Mouse (Mus musculus) neural tube, embryonic 11.5 days (tissue): ENCODE results near the gene Rpp40. TPM values are rescaled to one million over a fixed set of nuclear protein-coding genes. Genes with fewer than 3 reads are reported as not detected.

Experiments used
- ATAC-seq: fragments of 200-750 bp; cut with Nextera tagmentation; 2 replicates; pipeline ENCODE4 v1.8.0; 2017; ENCODE audit warnings: moderate number of reproducible peaks, mild to moderate bottlenecking, moderate TSS enrichment, moderate library complexity; ENCODE audit not compliant: insufficient read depth, low FRiP score, low TSS enrichment
- DNase-seq: peaks from one replicate; pipeline ENCODE4 v3.0.0-alpha.2; 2015; ENCODE audit warnings: low spot score
- H3K27ac ChIP-seq: fragments of 300-500 bp; sonication (generic); 2 replicates; pipeline ENCODE4 v1.5.1; 2014; ENCODE audit warnings: low read depth, mild to moderate bottlenecking, low read length
- H3K27me3 ChIP-seq: fragments of 300-500 bp; sonication (generic); 2 replicates; pipeline ENCODE4 v1.6.1; 2014; ENCODE audit warnings: mild to moderate bottlenecking, low read length, mixed read lengths; ENCODE audit not compliant: control insufficient read depth, insufficient read depth
- H3K36me3 ChIP-seq: fragments of 300-500 bp; sonication (generic); 2 replicates; pipeline ENCODE4 v1.6.1; 2014; ENCODE audit warnings: mild to moderate bottlenecking, low read length, moderate library complexity, mixed read lengths; ENCODE audit not compliant: control insufficient read depth, insufficient read depth
- H3K4me1 ChIP-seq: fragments of 300-500 bp; sonication (generic); 2 replicates; pipeline ENCODE4 v1.6.1; 2014; ENCODE audit warnings: low read length, mixed read lengths; ENCODE audit not compliant: control insufficient read depth, insufficient read depth
- H3K4me2 ChIP-seq: fragments of 300-500 bp; sonication (generic); 2 replicates; pipeline ENCODE4 v1.6.1; 2014; ENCODE audit warnings: low read depth, mild to moderate bottlenecking, moderate library complexity
- H3K4me3 ChIP-seq: fragments of 300-500 bp; sonication (generic); 2 replicates; pipeline ENCODE4 v1.5.1; 2014; ENCODE audit warnings: low read depth, low read length
- H3K9ac ChIP-seq: fragments of 300-500 bp; sonication (generic); 2 replicates; pipeline ENCODE4 v1.6.1; 2014; ENCODE audit warnings: mild to moderate bottlenecking, low read length
- H3K9me3 ChIP-seq: fragments of 300-500 bp; sonication (generic); 2 replicates; pipeline ENCODE4 v1.6.1; 2016; ENCODE audit warnings: low read length; ENCODE audit not compliant: control insufficient read depth
- WGBS: fragments of 180-500 bp; shearing (Covaris S2); extraction: QIAGEN DNeasy Blood & Tissue Kit; methylation state at CpG from one replicate; pipeline ENCODE4 v1.1.7; 2014; 5-methylcytosine and 5-hydroxymethylcytosine counted together
- polyA plus RNA-seq: library from polyadenylated mRNA; unstranded; fragments of >200 nt; fragmentation: Nextera tagmentation; extraction: Ambion mirVana; gene quantifications from 2 replicates; pipeline ENCODE4 v1.2.1, GENCODE M21; 2014

Gene Rpp40
- polyA plus RNA-seq, 1 experiment from 2014 or later, result 17.7 TPM

- ATAC-seq (no peak), DNase-seq (no peak)
- Histone ChIP-seq H3K27me3 (no peaks in the 10 kb centered on the region), H3K9ac (no peak overlapping the region), H3K4me3 (no peak overlapping the region), H3K36me3 (no peaks in the 10 kb centered on the region), H3K9me3 (no peaks in the 10 kb centered on the region), H3K4me1 (no peaks in the 10 kb centered on the region), H3K4me2 (no peak overlapping the region), H3K27ac (no peak overlapping the region)
- WGBS, result 91% methylated on average over 8 of the region's 8 CpGs
Observed at GRCm38 (mm10) chr13:35870659-35871058, 35.5 kb downstream of the Rpp40 start.

- Histone ChIP-seq H3K4me3 (no peak overlapping the region), H3K4me1 (no peaks in the 10 kb centered on the region), H3K36me3 (no peaks in the 10 kb centered on the region), H3K27me3 (no peaks in the 10 kb centered on the region), H3K4me2 (no peak overlapping the region), H3K9ac (no peak overlapping the region), H3K9me3 (no peaks in the 10 kb centered on the region), H3K27ac (no peak overlapping the region)
- 87% methylated on average over 8 of the region's 8 CpGs for WGBS
- DNase-seq (no peak), ATAC-seq (no peak)
Observed at GRCm38 (mm10) chr13:35860916-35861315, 45.2 kb downstream of the Rpp40 start.

- Histone ChIP-seq H3K36me3 (no peaks in the 10 kb centered on the region), H3K4me1 (no peaks in the 10 kb centered on the region), H3K4me3 (no peak overlapping the region), H3K9ac (no peak overlapping the region), H3K4me2 (no peak overlapping the region), H3K27ac (no peak overlapping the region), H3K9me3 (no peaks in the 10 kb centered on the region), H3K27me3 (no peaks in the 10 kb centered on the region)
- DNase-seq, result no peak
- ATAC-seq, result no peak
- 83% methylated on average over 7 of the region's 7 CpGs for WGBS
Observed at GRCm38 (mm10) chr13:35857486-35857885, 48.7 kb downstream of the Rpp40 start.

- Histone ChIP-seq H3K9ac (no peak overlapping the region), H3K4me2 (no peak overlapping the region), H3K4me1 (no peaks in the 10 kb centered on the region), H3K27ac (no peak overlapping the region), H3K27me3 (no peaks in the 10 kb centered on the region), H3K36me3 (no peaks in the 10 kb centered on the region), H3K9me3 (no peaks in the 10 kb centered on the region), H3K4me3 (no peak overlapping the region)
- DNase-seq (no peak), ATAC-seq (no peak)
- 84% methylated on average over 2 of the region's 2 CpGs for WGBS
Observed at GRCm38 (mm10) chr13:35852851-35853575, 53.1 kb downstream of the Rpp40 start.

GRCm38 (mm10) chr13:35851581-35851980, 54.6 kb downstream of the Rpp40 start:
- Histone ChIP-seq H3K27ac (no peak overlapping the region), H3K27me3 (no peaks in the 10 kb centered on the region), H3K4me2 (no peak overlapping the region), H3K4me3 (no peak overlapping the region), H3K36me3 (no peaks in the 10 kb centered on the region), H3K9ac (no peak overlapping the region), H3K9me3 (no peaks in the 10 kb centered on the region), H3K4me1 (no peaks in the 10 kb centered on the region)
- DNase-seq (no peak), ATAC-seq (no peak)
- WGBS, result 96% methylated on average over 6 of the region's 6 CpGs

- no peak overlapping the region for H3K27ac ChIP-seq
- H3K4me2 ChIP-seq, result no peak overlapping the region
- no peaks in the 10 kb centered on the region for H3K9me3 ChIP-seq
- WGBS, result 87% methylated on average over 3 of the region's 3 CpGs
- H3K4me1 ChIP-seq, result no peaks in the 10 kb centered on the region
- no peak for DNase-seq
- no peaks in the 10 kb centered on the region for H3K27me3 ChIP-seq
- H3K9ac ChIP-seq, result no peak overlapping the region
- no peak overlapping the region for H3K4me3 ChIP-seq
- H3K36me3 ChIP-seq, result no peaks in the 10 kb centered on the region
- no peak for ATAC-seq
Observed at GRCm38 (mm10) chr13:35848694-35849093, 57.5 kb downstream of the Rpp40 start.

GRCm38 (mm10) chr13:35845306-35845705, 60.9 kb downstream of the Rpp40 start:
- no peaks in the 10 kb centered on the region for H3K9me3 ChIP-seq
- H3K4me3 ChIP-seq, result no peak overlapping the region
- ATAC-seq (no peak), DNase-seq (no peak)
- no peaks in the 10 kb centered on the region for H3K36me3 ChIP-seq
- H3K27me3 ChIP-seq, result no peaks in the 10 kb centered on the region
- no peak overlapping the region for H3K9ac ChIP-seq
- no peak overlapping the region for H3K4me2 ChIP-seq
- no peak overlapping the region for H3K27ac ChIP-seq
- WGBS, result 76% methylated on average over 3 of the region's 3 CpGs
- no peaks in the 10 kb centered on the region for H3K4me1 ChIP-seq

Other genes with a start within 250 kb of the Rpp40 start
- gene Cdyl, start 246.5 kb downstream of the Rpp40 start, polyA plus RNA-seq, result 13.0 and 15.1 TPM in 2 replicates
- gene Ppp1r3g, start 52.5 kb upstream of the Rpp40 start, polyA plus RNA-seq, result 0.60 and 0.88 TPM in 2 replicates
- 22.3 and 26.6 TPM in 2 replicates for gene Fars2, start 211.1 kb upstream of the Rpp40 start, polyA plus RNA-seq
- 21.7 and 21.8 TPM in 2 replicates for gene Lyrm4, start 211.2 kb upstream of the Rpp40 start, polyA plus RNA-seq